ENCODE assay signal across 7 mouse cellular contexts in the genomic region with DNA sequence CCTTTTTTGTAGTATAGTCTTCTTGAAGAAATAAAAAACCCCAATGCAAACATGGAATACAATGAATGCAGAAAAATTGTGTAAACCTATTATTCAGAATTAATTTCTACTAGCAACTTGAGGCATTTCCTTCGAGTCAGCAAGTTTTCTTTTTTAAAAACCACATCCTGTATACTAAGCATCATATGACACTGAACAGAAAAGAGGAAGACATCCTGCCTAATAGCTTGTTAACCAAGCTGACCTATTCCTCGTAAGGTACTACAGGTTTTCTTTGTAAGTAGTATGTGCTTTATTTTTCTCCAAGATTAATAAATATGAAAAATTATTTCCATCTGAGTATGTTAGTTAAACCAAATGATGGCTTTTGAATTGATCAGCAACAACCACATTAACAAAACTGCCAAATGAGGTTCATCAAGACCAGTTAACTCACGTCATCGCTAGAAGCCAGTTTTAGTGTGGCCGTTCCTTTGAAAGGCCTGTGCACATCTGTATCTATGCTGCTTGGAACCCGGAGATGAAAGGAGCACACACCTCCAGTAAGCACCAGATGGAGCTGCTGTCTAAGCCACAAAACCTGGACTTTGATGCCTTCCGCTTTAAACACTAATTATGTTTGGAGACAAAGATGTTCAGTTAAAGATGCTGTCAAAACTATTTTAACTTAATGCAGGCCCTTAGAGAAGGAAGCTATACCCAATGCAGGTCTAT.
DNase-seq lines count a peak whose midpoint lies in the region; TF ChIP-seq lines count a peak whose summit lies in the region.

No protein-coding gene starts in this region.

- H3K4me1 ChIP-seq in testis, adult 2 months (ENCODE audit: control insufficient read depth, insufficient read depth, low read length): peaks cover 2% of the 10 kb centered on the region; the same call in 1 of the 2 replicates
- no peaks in the 10 kb centered on the region; the same call in 1 of the 2 replicates for H3K4me1 ChIP-seq in kidney, adult 2 months (ENCODE audit: control insufficient read depth, insufficient read depth, low read length)
- H3K4me1 ChIP-seq in lung, adult 2 months (ENCODE audit: control insufficient read depth, insufficient read depth, low read length): peaks cover 12% of the 10 kb centered on the region

- H3K27ac ChIP-seq in testis, adult 2 months (ENCODE audit: control insufficient read depth, insufficient read depth, low read depth, low read length): no peak overlapping the region; the same call in 1 of the 2 replicates
- peak overlapping the region; percentile 51; the same call in 1 of the 2 replicates for H3K27ac ChIP-seq in kidney, adult 2 months (ENCODE audit: insufficient read depth, low read depth, low read length)

- DNase-seq in testis, postnatal 14 days (ENCODE audit: low spot score): no peak
- DNase-seq in adrenal gland, postnatal 36 days: peak; percentile 16 to 37
- peak; percentile 34 for DNase-seq in forelimb bud, embryonic 11.5 days (ENCODE audit: low read depth, low spot score)
- DNase-seq in kidney, adult 2 months: peak; percentile 71
- peak; percentile 26 for DNase-seq in lung, adult 2 months
- peak; percentile 65 for DNase-seq in splenic B cell, adult 2 months (ENCODE audit: low read depth, low spot score)

- no peak overlapping the region for H3K4me3 ChIP-seq in testis, adult 2 months (ENCODE audit: control insufficient read depth, low read depth, low read length)
- no peak overlapping the region for H3K4me3 ChIP-seq in kidney, adult 2 months (ENCODE audit: insufficient read depth, low read depth, low read length)
- H3K4me3 ChIP-seq in lung, adult 2 months (replicated peaks; ENCODE audit: extremely low read depth, low read depth, low read length): no peak overlapping the region

- H3K27me3 ChIP-seq in testis, adult 2 months (ENCODE audit: control insufficient read depth, insufficient read depth, low read length): no peaks in the 10 kb centered on the region
- H3K27me3 ChIP-seq in kidney, adult 2 months (replicated peaks; ENCODE audit: control insufficient read depth, insufficient read depth, low read length): no peaks in the 10 kb centered on the region
- H3K27me3 ChIP-seq in splenic B cell, adult 2 months (ENCODE audit: control insufficient read depth, insufficient read depth, low read length, poor library complexity, severe bottlenecking): no peaks in the 10 kb centered on the region

- no peak for TF ChIP-seq POLR2A in testis, adult 2 months (IDR thresholded peaks at IDR 0.05; ENCODE audit: control insufficient read depth, low read depth, low read length)
- no peak for TF ChIP-seq POLR2A in kidney, adult 2 months (IDR thresholded peaks at IDR 0.05; ENCODE audit: low read depth, low read length)
- TF ChIP-seq POLR2A in lung, adult 2 months (IDR thresholded peaks at IDR 0.05; ENCODE audit: borderline replicate concordance, extremely low read depth, low read depth, low read length): no peak

- 29% methylated on average over 7 of the region's 7 CpGs for WGBS in kidney, adult 2 months
- 41% methylated on average over 7 of the region's 7 CpGs for WGBS in lung, adult 2 months

- H3K36me3 ChIP-seq in testis, adult 2 months (ENCODE audit: control insufficient read depth, insufficient read depth, low read length): no peaks in the 10 kb centered on the region
- H3K36me3 ChIP-seq in kidney, adult 2 months (ENCODE audit: control insufficient read depth, insufficient read depth, low read length): no peaks in the 10 kb centered on the region
- H3K36me3 ChIP-seq in splenic B cell, adult 2 months (ENCODE audit: control insufficient read depth, insufficient read depth, low read length, poor library complexity, severe bottlenecking): 0 out of 2 replicates have a peak, but pooled peaks cover 2% of the 10 kb centered on the region

- TF ChIP-seq CTCF in testis, adult 2 months (IDR thresholded peaks at IDR 0.05; ENCODE audit: control insufficient read depth, insufficient read depth, insufficient replicate concordance, low read depth, low read length): peak; percentile 22; the same call in 1 of the 2 replicates
- peak; percentile 81 for TF ChIP-seq CTCF in kidney, adult 2 months (conservative IDR thresholded peaks at IDR 0.05; ENCODE audit: insufficient read depth, insufficient read length, low read depth, low read length)
- peak; percentile 73 for TF ChIP-seq CTCF in lung, adult 2 months (IDR thresholded peaks at IDR 0.05; ENCODE audit: insufficient read depth, low read length)

Comparison
In these comparisons a context has a peak if more than half of its experiments do, and no peak if none do; other contexts are left out.
1. CTCF ChIP-seq: peak in every context shown above with its lines; median percentile 81 in kidney, adult 2 months; 73 in lung, adult 2 months; 22 in testis, adult 2 months.